8 mouse cellular contexts compared by ENCODE assay signal in genomic region chr8:72281634-72282033, GRCm38 (mm10). TPM values are rescaled to one million over a fixed set of nuclear protein-coding genes. Genes with fewer than 3 reads are reported as not detected.
DNase-seq lines count a peak whose midpoint lies in the region; ATAC-seq and TF ChIP-seq lines count a peak whose summit lies in the region.
"Had no signal": no experiment of that assay in that cellular context is flagged by ENCODE, and none has a peak within 500 bp of the region (broad histone marks: within the 10 kb centered on the region; RNA-seq: fewer than 3 reads in every experiment).

No protein-coding gene starts in this region.

- H3K4me2 ChIP-seq in heart, embryonic 16.5 days (ENCODE audit: low read depth, low read length): no peak overlapping the region
- H3K4me2 ChIP-seq in limb, embryonic 14.5 days (replicated peaks; ENCODE audit: low read depth, low read length, severe bottlenecking): no peak overlapping the region

- intact Hi-C loops in left cerebral cortex, postnatal 4 days (cut with DNase I): no loop called here

- H3K4me1 ChIP-seq in heart, embryonic 16.5 days (ENCODE audit: control insufficient read depth, insufficient read depth, low read length): peaks cover 9% of the 10 kb centered on the region; the same call in 1 of the 2 replicates
- no peaks in the 10 kb centered on the region for H3K4me1 ChIP-seq in limb, embryonic 14.5 days (ENCODE audit: control insufficient read depth, insufficient read depth, low read length)

- H3K27me3 ChIP-seq in heart, embryonic 16.5 days (ENCODE audit: control insufficient read depth, insufficient read depth, low read length): no peaks in the 10 kb centered on the region
- H3K27me3 ChIP-seq in limb, embryonic 14.5 days (ENCODE audit: control insufficient read depth, insufficient read depth, low read length): no peaks in the 10 kb centered on the region

- no peak overlapping the region for H3K9ac ChIP-seq in heart, embryonic 16.5 days (ENCODE audit: low read length)
- H3K9ac ChIP-seq in limb, embryonic 14.5 days (ENCODE audit: low read depth, low read length, severe bottlenecking): no peak overlapping the region

- WGBS in heart, embryonic 16.5 days: 15% methylated on average over 3 of the region's 3 CpGs
- 34% methylated on average over 3 of the region's 3 CpGs for WGBS in limb, embryonic 14.5 days

- TF ChIP-seq POLR2A in limb, embryonic 14.5 days (IDR thresholded peaks at IDR 0.05; ENCODE audit: borderline replicate concordance, extremely low read depth, insufficient read depth, insufficient read length): no peak

- DNase-seq in left cerebral cortex, postnatal 4 days: peak; percentile 62
- no peak for DNase-seq in left cerebral cortex, adult 8-10 months (ENCODE audit: low spot score in 2 of 2)
- peak; percentile 58 to 66 for DNase-seq in adrenal gland, postnatal 36 days
- DNase-seq in limb, embryonic 14.5 days (ENCODE audit: low spot score): peak; percentile 25
- DNase-seq in gastrocnemius, postnatal 10 days: no peak
- DNase-seq in left cerebral cortex, adult 11 months (ENCODE audit: low spot score): no peak
- DNase-seq: right cerebral cortex, postnatal 25 days had no signal

- H3K36me3 ChIP-seq in heart, embryonic 16.5 days (ENCODE audit: control insufficient read depth, insufficient read depth): no peaks in the 10 kb centered on the region
- H3K36me3 ChIP-seq in limb, embryonic 14.5 days (ENCODE audit: control insufficient read depth, insufficient read depth, low read length): no peaks in the 10 kb centered on the region

- ATAC-seq in heart, embryonic 16.5 days (replicated peaks; ENCODE audit: extremely low read depth, insufficient read depth, low FRiP score): peak; percentile 58
- ATAC-seq in limb, embryonic 14.5 days (ENCODE audit: low FRiP score, low read depth): no peak

- peak overlapping the region; percentile 65 for H3K27ac ChIP-seq in heart, embryonic 16.5 days (ENCODE audit: low read length)
- H3K27ac ChIP-seq in limb, embryonic 14.5 days (replicated peaks; ENCODE audit: low read depth, low read length): no peak overlapping the region

- H3K9me3 ChIP-seq in heart, embryonic 16.5 days (replicated peaks; ENCODE audit: control insufficient read depth, low read length): no peaks in the 10 kb centered on the region
- H3K9me3 ChIP-seq in limb, embryonic 14.5 days (ENCODE audit: control insufficient read depth, low read length): no peaks in the 10 kb centered on the region

- H3K4me3 ChIP-seq in heart, embryonic 16.5 days (ENCODE audit: low read length): no peak overlapping the region
- H3K4me3 ChIP-seq in limb, embryonic 14.5 days (replicated peaks; ENCODE audit: low read length): no peak overlapping the region

RNA-seq across cellular contexts. Expression of gene Gm10282, which starts 23.4 kb away (rescaled TPM):
- total RNA-seq in left cerebral cortex, postnatal 4 days (2021): 10 to 100 TPM; 18.5 to 19.4 TPM
- 1 to 10 TPM; 5.1 to 8.2 (median 6.0) TPM for total RNA-seq in left cerebral cortex, adult 8-10 months (2022)
- 10 to 100 TPM in 1 of 2 experiments, 1 to 10 TPM in 1; 5.8 to 20.3 TPM for total RNA-seq in adrenal gland, postnatal 36 days (2021)
- 15.0 and 30.4 TPM in 2 replicates for polyA plus RNA-seq in heart, embryonic 16.5 days (2015; fragmentation: Nextera tagmentation; extraction: Ambion mirVana)
- 9.8 and 30.0 TPM in 2 replicates for polyA plus RNA-seq in limb, embryonic 14.5 days (2012; rRNA removed)
- 26.2 and 28.3 TPM in 2 replicates for polyA plus RNA-seq in limb, embryonic 14.5 days (2014; fragmentation: Nextera tagmentation; extraction: Ambion mirVana)
- total RNA-seq in gastrocnemius, postnatal 10 days (2021): 10 to 100 TPM; 14.2 to 15.8 TPM

RNA-seq across cellular contexts. Expression of gene Klf2, which starts 37.2 kb away (rescaled TPM):
- total RNA-seq in left cerebral cortex, postnatal 4 days (2021): 10 to 100 TPM; 13.1 to 15.1 TPM
- 10 to 100 TPM; 10.9 to 16.5 (median 13.2) TPM for total RNA-seq in left cerebral cortex, adult 8-10 months (2022)
- total RNA-seq in adrenal gland, postnatal 36 days (2021): 10 to 100 TPM; 45.2 to 67.5 TPM
- 14.8 and 15.3 TPM in 2 replicates for polyA plus RNA-seq in heart, embryonic 16.5 days (2015; fragmentation: Nextera tagmentation; extraction: Ambion mirVana)
- 36.7 and 50.7 TPM in 2 replicates for polyA plus RNA-seq in limb, embryonic 14.5 days (2012; rRNA removed)
- 20.1 and 21.6 TPM in 2 replicates for polyA plus RNA-seq in limb, embryonic 14.5 days (2014; fragmentation: Nextera tagmentation; extraction: Ambion mirVana)
- 10 to 100 TPM; 25.2 to 31.9 TPM for total RNA-seq in gastrocnemius, postnatal 10 days (2021)

RNA-seq across cellular contexts. Expression of gene Ap1m1, which starts 41.8 kb away (rescaled TPM):
- 100 to 1,000 TPM; 155 to 161 TPM for total RNA-seq in left cerebral cortex, postnatal 4 days (2021)
- total RNA-seq in left cerebral cortex, adult 8-10 months (2022): 10 to 100 TPM; 72.0 to 83.7 (median 76.7) TPM
- total RNA-seq in adrenal gland, postnatal 36 days (2021): 10 to 100 TPM; 59.4 to 61.3 TPM
- polyA plus RNA-seq in heart, embryonic 16.5 days (2015; fragmentation: Nextera tagmentation; extraction: Ambion mirVana): 120 and 121 TPM in 2 replicates
- polyA plus RNA-seq in limb, embryonic 14.5 days (2012; rRNA removed): 111 and 127 TPM in 2 replicates
- 98.8 and 99.2 TPM in 2 replicates for polyA plus RNA-seq in limb, embryonic 14.5 days (2014; fragmentation: Nextera tagmentation; extraction: Ambion mirVana)
- total RNA-seq in gastrocnemius, postnatal 10 days (2021): 10 to 100 TPM; 28.7 to 35.9 TPM

Comparison
In these comparisons a context has a peak if more than half of its experiments do, and no peak if none do; other contexts are left out.
1. DNase-seq: peak in left cerebral cortex, postnatal 4 days (single experiment), adrenal gland, postnatal 36 days (2 of 2) and limb, embryonic 14.5 days (single experiment); none in left cerebral cortex, adult 8-10 months (0 of 2), gastrocnemius, postnatal 10 days (single experiment) and left cerebral cortex, adult 11 months (single experiment).